ENCODE assay signal across 11 mouse cellular contexts in the genomic region with DNA sequence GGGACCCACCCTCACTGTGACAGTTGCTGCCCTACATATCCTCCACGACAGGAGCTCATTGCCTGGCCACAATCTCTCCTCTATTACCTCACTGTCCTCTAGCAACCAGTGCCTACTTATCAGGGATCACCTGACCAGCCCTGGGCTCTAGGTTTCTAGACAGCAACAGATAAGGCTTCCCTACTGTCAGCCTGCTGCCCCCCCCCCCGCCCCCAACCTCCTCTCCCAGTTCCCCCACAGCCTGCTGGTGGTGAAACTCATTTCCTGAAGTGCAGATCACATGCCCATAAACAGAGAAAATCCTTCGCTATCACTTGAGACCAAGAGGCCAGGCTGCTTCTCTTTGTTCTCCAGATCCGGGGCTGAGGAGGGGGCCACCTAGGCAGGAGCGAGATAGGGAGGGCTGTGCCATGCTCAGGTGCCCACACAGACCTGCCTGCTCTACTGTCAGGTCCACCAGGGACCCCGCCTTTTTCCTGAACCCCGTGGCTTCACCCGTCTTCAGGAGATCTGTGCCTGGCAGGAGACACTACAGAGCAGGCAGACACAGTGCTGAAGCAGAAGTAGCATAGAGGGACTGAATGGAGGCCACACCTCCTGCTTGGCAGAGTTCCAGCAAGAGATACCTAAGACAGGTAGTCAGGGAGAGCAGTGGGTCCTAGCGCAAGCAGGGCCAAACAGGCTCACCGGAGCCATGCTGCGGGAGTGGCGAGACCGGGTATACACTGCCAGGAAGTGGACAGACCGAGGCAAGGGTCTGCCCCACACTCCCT. TPM values are rescaled to one million over a fixed set of nuclear protein-coding genes. Genes with fewer than 3 reads are reported as not detected.
DNase-seq lines count a peak whose midpoint lies in the region; ATAC-seq and TF ChIP-seq lines count a peak whose summit lies in the region.
"Had no signal": no experiment of that assay in that cellular context is flagged by ENCODE, and none has a peak within 500 bp of the region (broad histone marks: within the 10 kb centered on the region; RNA-seq: fewer than 3 reads in every experiment).

No protein-coding gene starts in this region.

- H3K9me3 ChIP-seq in forebrain, postnatal 0 days (ENCODE audit: low read length): no peaks in the 10 kb centered on the region
- H3K9me3 ChIP-seq in forebrain, embryonic 16.5 days (ENCODE audit: control insufficient read depth, low read length): no peaks in the 10 kb centered on the region; the same call in 1 of the 2 replicates
- H3K9me3 ChIP-seq in liver, postnatal 0 days (ENCODE audit: low read length): no peaks in the 10 kb centered on the region
- no peaks in the 10 kb centered on the region for H3K9me3 ChIP-seq in neural tube, embryonic 15.5 days (replicated peaks)

- no peaks in the 10 kb centered on the region for H3K27me3 ChIP-seq in forebrain, postnatal 0 days (ENCODE audit: insufficient read depth, low read length)
- no peaks in the 10 kb centered on the region for H3K27me3 ChIP-seq in forebrain, embryonic 16.5 days (replicated peaks; ENCODE audit: control insufficient read depth, insufficient read depth, low read length)
- no peaks in the 10 kb centered on the region for H3K27me3 ChIP-seq in liver, postnatal 0 days (ENCODE audit: insufficient read depth, low read length)
- H3K27me3 ChIP-seq in neural tube, embryonic 15.5 days (replicated peaks): no peaks in the 10 kb centered on the region

- H3K4me3 ChIP-seq in forebrain, postnatal 0 days (ENCODE audit: low read depth, low read length): no peak overlapping the region
- no peak overlapping the region for H3K4me3 ChIP-seq in forebrain, embryonic 16.5 days (replicated peaks; ENCODE audit: low read length)
- H3K4me3 ChIP-seq in liver, postnatal 0 days (ENCODE audit: low read depth, low read length): no peak overlapping the region
- H3K4me3 ChIP-seq in neural tube, embryonic 15.5 days (replicated peaks): no peak overlapping the region

- peaks cover 24% of the 10 kb centered on the region for H3K36me3 ChIP-seq in forebrain, postnatal 0 days (ENCODE audit: insufficient read depth)
- peaks cover 10% of the 10 kb centered on the region for H3K36me3 ChIP-seq in forebrain, embryonic 16.5 days (ENCODE audit: control insufficient read depth, insufficient read depth)
- no peaks in the 10 kb centered on the region for H3K36me3 ChIP-seq in liver, postnatal 0 days (replicated peaks; ENCODE audit: insufficient read depth, low read length)
- peaks cover 29% of the 10 kb centered on the region for H3K36me3 ChIP-seq in neural tube, embryonic 15.5 days

- ATAC-seq in forebrain, postnatal 0 days: peak; percentile 23; the same call in 1 of the 2 replicates
- no peak; the same call in 1 of the 2 replicates for ATAC-seq in forebrain, embryonic 16.5 days
- no peak for ATAC-seq in liver, postnatal 0 days
- peak; percentile 34 to 66 for ATAC-seq in hematopoietic stem cell, adult 5-6 weeks (replicated peaks in 1 of 2; ENCODE audit: insufficient read depth in 1 of 2, low FRiP score in 2 of 2, low TSS enrichment in 1 of 2, low read depth in 1 of 2, poor library complexity in 2 of 2, severe bottlenecking in 2 of 2)
- ATAC-seq in neural tube, embryonic 15.5 days (ENCODE audit: low FRiP score): 0 out of 2 replicates have a peak, but pooled peaks have one; percentile 37

- TF ChIP-seq EP300 in liver, postnatal 0 days (IDR thresholded peaks at IDR 0.05; ENCODE audit: low read depth): no peak

- no peak overlapping the region for H3K4me2 ChIP-seq in forebrain, postnatal 0 days (ENCODE audit: low read depth)
- H3K4me2 ChIP-seq in forebrain, embryonic 16.5 days (ENCODE audit: low read length): no peak overlapping the region
- H3K4me2 ChIP-seq in liver, postnatal 0 days (ENCODE audit: low read depth, low read length): no peak overlapping the region
- H3K4me2 ChIP-seq in neural tube, embryonic 15.5 days: no peak overlapping the region

- WGBS in forebrain, postnatal 0 days: 81% methylated on average over 14 of the region's 14 CpGs
- 84% methylated on average over 14 of the region's 14 CpGs for WGBS in forebrain, embryonic 16.5 days
- 36% methylated on average over 14 of the region's 14 CpGs for WGBS in liver, postnatal 0 days (ENCODE audit: insufficient replicate concordance)
- 85% methylated on average over 14 of the region's 14 CpGs for WGBS in neural tube, embryonic 15.5 days

- TF ChIP-seq CTCF in forebrain, postnatal 0 days (IDR thresholded peaks at IDR 0.05; ENCODE audit: low read depth): no peak
- TF ChIP-seq CTCF in liver, postnatal 0 days (IDR thresholded peaks at IDR 0.05; ENCODE audit: low read depth): no peak

- DNase-seq in forebrain, postnatal 0 days: no peak
- DNase-seq in liver: peak; percentile 34
- DNase-seq in liver, postnatal 0 days: no peak
- DNase-seq in cerebellum, adult 18-20 months: no peak
- DNase-seq in MN1 (ENCODE audit: low spot score): no peak
- DNase-seq: gastrocnemius, postnatal 14 days; kidney, postnatal 14 days; midbrain, embryonic 14.5 days had no signal

- H3K27ac ChIP-seq in forebrain, postnatal 0 days (ENCODE audit: low read depth, low read length): no peak overlapping the region
- H3K27ac ChIP-seq in forebrain, embryonic 16.5 days (ENCODE audit: low read length): no peak overlapping the region
- H3K27ac ChIP-seq in liver, postnatal 0 days (ENCODE audit: low read depth): no peak overlapping the region
- no peak overlapping the region for H3K27ac ChIP-seq in neural tube, embryonic 15.5 days (replicated peaks)

- H3K9ac ChIP-seq in forebrain, postnatal 0 days: no peak overlapping the region
- H3K9ac ChIP-seq in forebrain, embryonic 16.5 days (replicated peaks; ENCODE audit: low read depth, low read length): no peak overlapping the region
- no peak overlapping the region for H3K9ac ChIP-seq in liver, postnatal 0 days (replicated peaks)
- H3K9ac ChIP-seq in neural tube, embryonic 15.5 days (replicated peaks): no peak overlapping the region

- no peaks in the 10 kb centered on the region for H3K4me1 ChIP-seq in forebrain, postnatal 0 days (ENCODE audit: insufficient read depth)
- 0 out of 2 replicates have a peak, but pooled peaks cover 4% of the 10 kb centered on the region for H3K4me1 ChIP-seq in forebrain, embryonic 16.5 days (replicated peaks; ENCODE audit: control insufficient read depth, insufficient read depth, low read length)
- no peaks in the 10 kb centered on the region; the same call in 1 of the 2 replicates for H3K4me1 ChIP-seq in liver, postnatal 0 days (ENCODE audit: insufficient read depth)
- peaks cover 5% of the 10 kb centered on the region; the same call in 1 of the 2 replicates for H3K4me1 ChIP-seq in neural tube, embryonic 15.5 days

RNA-seq across cellular contexts. Expression of gene Gnaz, which starts 20.9 kb away (rescaled TPM):
- 127 and 140 TPM in 2 replicates for total RNA-seq in forebrain, postnatal 0 days (2014; rRNA removed)
- 76.7 and 106 TPM in 2 replicates for polyA plus RNA-seq in forebrain, postnatal 0 days (2015; fragmentation: Nextera tagmentation; extraction: Ambion mirVana)
- 43.9 and 54.3 TPM in 2 replicates for polyA plus RNA-seq in forebrain, embryonic 16.5 days (2015; fragmentation: Nextera tagmentation; extraction: Ambion mirVana)
- 3.4 and 3.7 TPM in 2 replicates for polyA plus RNA-seq in liver, postnatal 0 days (2015; fragmentation: Nextera tagmentation; extraction: Ambion mirVana)
- total RNA-seq in hematopoietic stem cell, adult 5-6 weeks (2017): 0.69 and 4.3 TPM in 2 replicates
- 70.2 and 87.5 TPM in 2 replicates for polyA plus RNA-seq in neural tube, embryonic 15.5 days (2015; fragmentation: Nextera tagmentation; extraction: Ambion mirVana)

RNA-seq across cellular contexts. Expression of gene Rsph14, which starts 44.5 kb away (rescaled TPM):
- total RNA-seq in forebrain, postnatal 0 days (2014; rRNA removed): 0.23 and 0.24 TPM in 2 replicates
- polyA plus RNA-seq in forebrain, postnatal 0 days (2015; fragmentation: Nextera tagmentation; extraction: Ambion mirVana): 0.90 and 1.1 TPM in 2 replicates
- 0.27 and 0.77 TPM in 2 replicates for polyA plus RNA-seq in forebrain, embryonic 16.5 days (2015; fragmentation: Nextera tagmentation; extraction: Ambion mirVana)
- polyA plus RNA-seq in liver, postnatal 0 days (2015; fragmentation: Nextera tagmentation; extraction: Ambion mirVana): 0.20 TPM in 1 of 2 replicates, not detected in the other
- not detected in 2 replicates for total RNA-seq in hematopoietic stem cell, adult 5-6 weeks (2017)
- polyA plus RNA-seq in neural tube, embryonic 15.5 days (2015; fragmentation: Nextera tagmentation; extraction: Ambion mirVana): 0.46 and 0.58 TPM in 2 replicates
- total RNA-seq: gastrocnemius, postnatal 14 days had no signal

RNA-seq across cellular contexts. Expression of gene Rab36, which starts 49.0 kb away (rescaled TPM):
- 20.1 and 24.4 TPM in 2 replicates for total RNA-seq in forebrain, postnatal 0 days (2014; rRNA removed)
- 17.9 and 26.8 TPM in 2 replicates for polyA plus RNA-seq in forebrain, postnatal 0 days (2015; fragmentation: Nextera tagmentation; extraction: Ambion mirVana)
- 14.3 and 16.8 TPM in 2 replicates for polyA plus RNA-seq in forebrain, embryonic 16.5 days (2015; fragmentation: Nextera tagmentation; extraction: Ambion mirVana)
- polyA plus RNA-seq in liver, postnatal 0 days (2015; fragmentation: Nextera tagmentation; extraction: Ambion mirVana): 1.7 TPM in 2 replicates
- total RNA-seq in hematopoietic stem cell, adult 5-6 weeks (2017): 1.3 and 3.3 TPM in 2 replicates
- 16.7 and 17.4 TPM in 2 replicates for polyA plus RNA-seq in neural tube, embryonic 15.5 days (2015; fragmentation: Nextera tagmentation; extraction: Ambion mirVana)

Comparison
In these comparisons a context has a peak if more than half of its experiments do, and no peak if none do; other contexts are left out.
1. ATAC-seq: peak in forebrain, postnatal 0 days (single experiment), hematopoietic stem cell, adult 5-6 weeks (2 of 2) and neural tube, embryonic 15.5 days (single experiment); none in forebrain, embryonic 16.5 days (single experiment) and liver, postnatal 0 days (single experiment).